Mouse (Mus musculus) MEL (cell line): ENCODE data around the gene Ptges3l.

Experiments used
- HCFC1 ChIP-seq: IDR thresholded peaks from 2 replicates; pipeline ENCODE4 v1.6.1; 2012; ENCODE audit warnings: low read depth, mild to moderate bottlenecking, inconsistent platforms, low read length, improper control_type of control experiment, moderate library complexity
- KAT2A ChIP-seq: conservative IDR thresholded peaks from 2 replicates; pipeline ENCODE4 v1.6.1; 2012; ENCODE audit warnings: low read depth, low read length, improper control_type of control experiment, inconsistent platforms
- POLR2A ChIP-seq, 2 experiments: IDR thresholded peaks; 2 replicates each; pipeline ENCODE4 v1.6.1; 2011 to 2012; ENCODE audit warnings: low read length in 2 of 2, mild to moderate bottlenecking in 2 of 2, control low read depth in 1 of 2, improper control_type of control experiment in 1 of 2, low read depth in 1 of 2, moderate library complexity in 1 of 2; ENCODE audit not compliant: control insufficient read depth in 1 of 2, insufficient read depth in 1 of 2, poor library complexity in 1 of 2
- TAL1 ChIP-seq: IDR thresholded peaks from 2 replicates; pipeline ENCODE4 v1.6.1; 2012; ENCODE audit warnings: mild to moderate bottlenecking, inconsistent platforms, low read length, moderate library complexity, mixed read lengths
- TCF12 ChIP-seq: IDR thresholded peaks from 2 replicates; pipeline ENCODE4 v1.6.1; 2014; ENCODE audit warnings: low read depth, mild to moderate bottlenecking, inconsistent platforms, low read length, improper control_type of control experiment, moderate library complexity
- USF2 ChIP-seq, 2 experiments: IDR thresholded peaks; 2 replicates each; pipeline ENCODE4 v1.6.1; 2011 to 2012; ENCODE audit warnings: improper control_type of control experiment in 2 of 2, low read length in 2 of 2, borderline replicate concordance in 1 of 2, inconsistent platforms in 1 of 2, low read depth in 1 of 2, mild to moderate bottlenecking in 1 of 2; ENCODE audit not compliant: insufficient read depth in 1 of 2

DNA sequence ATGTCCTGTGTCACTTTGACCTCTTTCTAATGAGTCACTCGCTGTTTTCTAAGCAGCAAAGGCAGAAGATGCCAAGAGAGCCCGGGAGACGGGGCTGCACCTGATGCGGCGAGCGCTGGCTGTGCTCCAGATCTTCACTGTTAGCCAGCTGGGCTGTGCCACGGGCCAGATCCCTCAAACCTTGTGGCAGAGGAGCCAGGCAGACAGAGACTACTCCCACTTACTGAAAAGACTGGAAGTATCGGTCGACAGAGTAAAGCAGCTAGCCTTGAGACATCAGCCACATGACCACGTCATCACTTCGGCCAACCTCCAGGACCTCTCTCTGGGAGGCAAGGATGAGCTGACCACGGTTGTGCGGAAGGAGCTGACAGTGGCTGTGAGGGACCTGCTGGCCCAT lies 8.3 kb upstream of the Ptges3l start:
- TF ChIP-seq POLR2A (IDR thresholded peaks at IDR 0.05; ENCODE audit: control insufficient read depth in 1 of 2, insufficient read depth in 1 of 2, low read depth in 1 of 2, low read length in 2 of 2, poor library complexity in 1 of 2) = no peak
- no peak for TF ChIP-seq KAT2A
- TF ChIP-seq HCFC1 = no peak
- TF ChIP-seq TAL1 = no peak
- TF ChIP-seq USF2 (IDR thresholded peaks at IDR 0.05; ENCODE audit: borderline replicate concordance in 1 of 2, insufficient read depth in 1 of 2, low read depth in 1 of 2, low read length in 2 of 2) = no peak
- no peak for TF ChIP-seq TCF12
